Mouse (Mus musculus) small intestine, adult 2 months (tissue): Measurements from ENCODE around the gene CN725425. TPM values are rescaled to one million over a fixed set of nuclear protein-coding genes. Genes with fewer than 3 reads are reported as not detected.

Source experiments
- H3K27ac ChIP-seq: fragments of 200-500 bp; 2 replicates; pipeline ENCODE4 v1.5.1; 2012; ENCODE audit warnings: low read depth, low read length, control low read depth, inconsistent platforms; ENCODE audit not compliant: insufficient read depth
- H3K27me3 ChIP-seq: fragments of 200-500 bp; 2 replicates; pipeline ENCODE4 v1.6.1; 2012; ENCODE audit warnings: mild to moderate bottlenecking, moderate library complexity, low read length, inconsistent platforms; ENCODE audit not compliant: control insufficient read depth, insufficient read depth
- H3K36me3 ChIP-seq: fragments of 200-500 bp; 2 replicates; pipeline ENCODE4 v1.6.1; 2012; ENCODE audit warnings: mild to moderate bottlenecking, low read length, control low read depth, inconsistent platforms; ENCODE audit not compliant: control insufficient read depth, insufficient read depth
- H3K4me1 ChIP-seq: fragments of 200-500 bp; 2 replicates; pipeline ENCODE4 v1.6.1; 2012; ENCODE audit warnings: low read length, inconsistent platforms, mixed read lengths; ENCODE audit not compliant: control insufficient read depth, insufficient read depth, insufficient read length
- H3K4me3 ChIP-seq: fragments of 200-500 bp; 2 replicates; pipeline ENCODE4 v1.5.1; 2012; ENCODE audit warnings: low read depth, mild to moderate bottlenecking, control low read depth, inconsistent platforms, low read length, moderate library complexity
- CTCF ChIP-seq: fragments of 200-500 bp; IDR thresholded peaks from 2 replicates; pipeline ENCODE4 v1.5.1; 2012; ENCODE audit warnings: low read depth, mild to moderate bottlenecking, control low read depth, inconsistent platforms, low read length, moderate library complexity, mixed read lengths; ENCODE audit not compliant: insufficient replicate concordance, insufficient read length; ENCODE audit errors: extremely low read depth
- POLR2A ChIP-seq: fragments of 200-500 bp; IDR thresholded peaks from 2 replicates; pipeline ENCODE4 v1.6.1; 2012; ENCODE audit warnings: low read depth, mild to moderate bottlenecking, control low read depth, inconsistent platforms, low read length, moderate library complexity
- WGBS: fragments of 180-500 bp; shearing (Covaris S2); methylation state at CpG from one replicate; pipeline ENCODE4 v1.1.7; 2018; 5-methylcytosine and 5-hydroxymethylcytosine counted together
- polyA plus RNA-seq: library from polyadenylated mRNA; depleted of rRNA; stranded (reverse); fragments of >200 nt; gene quantifications from 2 replicates; pipeline ENCODE4 v1.2.3, GENCODE M21; 2012

The CN725425 gene
- polyA plus RNA-seq, 1 experiment: not detected

DNA sequence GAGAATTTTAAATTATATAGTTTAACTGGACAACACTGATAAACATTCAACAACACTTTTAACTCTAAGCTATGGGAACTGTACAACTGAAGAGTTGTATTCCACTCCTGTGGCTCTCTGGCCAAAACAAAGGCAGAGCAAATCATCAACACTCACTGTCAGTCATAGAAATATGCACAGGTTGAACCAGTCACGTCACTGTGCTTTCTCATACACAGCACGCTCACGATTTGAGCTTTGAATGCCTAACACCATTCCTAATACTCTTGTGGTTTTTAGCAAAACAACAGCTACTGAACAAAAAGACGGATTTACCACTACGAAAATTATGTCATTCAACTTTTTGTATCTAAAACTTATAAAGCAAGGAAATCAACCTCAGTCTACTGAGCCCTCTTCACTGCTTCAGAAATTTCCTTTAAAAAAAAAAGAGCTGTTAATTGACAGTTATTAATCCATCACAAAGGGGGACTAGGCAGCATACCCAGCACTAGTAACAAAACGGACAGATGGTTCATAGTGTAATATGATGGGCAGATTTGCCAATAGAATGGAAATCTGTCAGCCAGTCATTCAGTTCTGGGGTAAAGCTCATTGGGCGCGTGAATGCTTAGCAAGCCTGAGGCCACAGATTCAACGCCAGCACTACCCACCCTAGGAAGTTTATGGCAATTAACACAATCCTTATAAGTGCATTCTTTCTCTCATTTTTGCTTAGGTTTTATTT, 28.5 kb upstream of the CN725425 start:
- 0 out of 2 replicates have a peak, but pooled peaks cover 2% of the 10 kb centered on the region for H3K4me1 ChIP-seq
- no peak overlapping the region for H3K27ac ChIP-seq
- no peaks in the 10 kb centered on the region for H3K36me3 ChIP-seq
- no peaks in the 10 kb centered on the region for H3K27me3 ChIP-seq
- H3K4me3 ChIP-seq: no peak overlapping the region
- 86% methylated on average over 9 of the region's 9 CpGs for WGBS
- TF ChIP-seq CTCF (no peak), POLR2A (no peak)

GRCm38 (mm10) chr15:91171332-91171731, 28.0 kb upstream of the CN725425 start:
- H3K36me3 ChIP-seq: no peaks in the 10 kb centered on the region
- H3K4me1 ChIP-seq: 0 out of 2 replicates have a peak, but pooled peaks cover 2% of the 10 kb centered on the region
- H3K27ac ChIP-seq: no peak overlapping the region
- TF ChIP-seq CTCF (no peak), POLR2A (no peak)
- 84% methylated on average over 4 of the region's 4 CpGs for WGBS
- no peak overlapping the region for H3K4me3 ChIP-seq
- no peaks in the 10 kb centered on the region for H3K27me3 ChIP-seq

GRCm38 (mm10) chr15:91172193-91172592, 27.1 kb upstream of the CN725425 start:
- no peak overlapping the region for H3K4me3 ChIP-seq
- TF ChIP-seq CTCF (no peak), POLR2A (no peak)
- H3K27me3 ChIP-seq: no peaks in the 10 kb centered on the region
- H3K4me1 ChIP-seq: 0 out of 2 replicates have a peak, but pooled peaks cover 2% of the 10 kb centered on the region
- WGBS: 76% methylated on average over 4 of the region's 4 CpGs
- no peak overlapping the region for H3K27ac ChIP-seq
- no peaks in the 10 kb centered on the region for H3K36me3 ChIP-seq

- H3K4me1 ChIP-seq: no peaks in the 10 kb centered on the region
- TF ChIP-seq CTCF: no peak
- H3K4me3 ChIP-seq: no peak overlapping the region
- H3K36me3 ChIP-seq: no peaks in the 10 kb centered on the region
- no peak overlapping the region for H3K27ac ChIP-seq
- WGBS: 57% methylated on average over 9 of the region's 9 CpGs
- no peaks in the 10 kb centered on the region for H3K27me3 ChIP-seq
Measured at GRCm38 (mm10) chr15:91178656-91179314, 20.5 kb upstream of the CN725425 start.

- 74% methylated on average over 15 of the region's 15 CpGs for whole genome bisulfite sequencing
- Histone ChIP-seq H3K27me3 (no peaks in the 10 kb centered on the region), H3K4me3 (no peak overlapping the region), H3K36me3 (no peaks in the 10 kb centered on the region), H3K4me1 (no peaks in the 10 kb centered on the region), H3K27ac (no peak overlapping the region)
- TF ChIP-seq CTCF (no peak), POLR2A (no peak)
Measured at GRCm38 (mm10) chr15:91179911-91180622, 19.2 kb upstream of the CN725425 start.

GRCm38 (mm10) chr15:91186358-91186757, 12.9 kb upstream of the CN725425 start:
- H3K4me1 ChIP-seq: no peaks in the 10 kb centered on the region
- H3K4me3 ChIP-seq: no peak overlapping the region
- TF ChIP-seq CTCF: no peak
- no peak for TF ChIP-seq POLR2A
- 86% methylated on average over 6 of the region's 6 CpGs for WGBS
- H3K36me3 ChIP-seq: no peaks in the 10 kb centered on the region
- no peaks in the 10 kb centered on the region for H3K27me3 ChIP-seq
- no peak overlapping the region for H3K27ac ChIP-seq

DNA sequence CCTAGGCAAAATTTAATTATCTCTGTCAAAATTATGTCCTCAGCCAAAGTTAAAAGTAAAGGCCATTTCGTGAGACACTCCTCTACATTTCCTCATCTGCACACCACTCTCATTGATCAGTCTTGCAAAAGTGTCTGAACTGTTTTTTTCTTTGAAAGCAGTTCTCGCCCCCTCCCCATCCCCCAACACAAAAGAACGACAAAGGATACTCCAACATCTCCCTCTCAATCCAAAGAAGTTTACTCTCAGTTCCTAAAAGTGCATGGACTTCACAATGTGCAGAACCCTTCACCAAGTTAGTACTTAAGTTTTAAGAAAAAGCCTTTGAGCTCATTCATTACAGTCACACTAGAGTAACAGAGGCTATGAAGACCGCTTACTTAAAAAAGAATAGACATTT, 9.3 kb upstream of the CN725425 start:
- WGBS: 65% methylated on average over 4 of the region's 4 CpGs
- H3K4me1 ChIP-seq: no peaks in the 10 kb centered on the region
- no peak overlapping the region for H3K27ac ChIP-seq
- no peak overlapping the region for H3K4me3 ChIP-seq
- H3K27me3 ChIP-seq: no peaks in the 10 kb centered on the region
- H3K36me3 ChIP-seq: no peaks in the 10 kb centered on the region
- no peak for TF ChIP-seq CTCF
- no peak for TF ChIP-seq POLR2A
